Mouse (Mus musculus) MEL (cell line): ENCODE results near the gene Klk7. TPM values are rescaled to one million over a fixed set of nuclear protein-coding genes. Genes with fewer than 3 reads are reported as not detected.

Experiments
- DNase-seq: peaks from one replicate; pipeline ENCODE4 v3.0.0; 2011; ENCODE audit warnings: low read depth, low spot score
- H3K27ac ChIP-seq: 2 replicates; pipeline ENCODE4 v1.5.1; 2012; ENCODE audit warnings: low read depth, mild to moderate bottlenecking, control low read depth, low read length, moderate library complexity; ENCODE audit not compliant: control insufficient read depth
- H3K27me3 ChIP-seq, 2 experiments: fragments of 150-350 bp in 1 of 2; sonication (generic) in 1 of 2; 2 replicates each; pipeline ENCODE4 v1.6.1; 2012; ENCODE audit warnings: low read length in 2 of 2, mild to moderate bottlenecking in 2 of 2, improper control_type of control experiment in 1 of 2, moderate library complexity in 1 of 2; ENCODE audit not compliant: insufficient read depth in 2 of 2, control insufficient read depth in 1 of 2
- H3K36me3 ChIP-seq, 2 experiments: 2 replicates each; pipeline ENCODE4 v1.6.1; 2012 to 2014; ENCODE audit warnings: low read length in 2 of 2, improper control_type of control experiment in 1 of 2, inconsistent platforms in 1 of 2, mild to moderate bottlenecking in 1 of 2; ENCODE audit not compliant: insufficient read depth in 2 of 2, control insufficient read depth in 1 of 2
- H3K4me1 ChIP-seq, 2 experiments: fragments of 150-350 bp in 1 of 2; sonication (generic) in 1 of 2; 2 replicates each; pipeline ENCODE4 v1.6.1; 2012; ENCODE audit warnings: low read length in 2 of 2, improper control_type of control experiment in 1 of 2, mild to moderate bottlenecking in 1 of 2; ENCODE audit not compliant: insufficient read depth in 2 of 2, control insufficient read depth in 1 of 2
- H3K4me3 ChIP-seq, 2 experiments: fragments of 150-350 bp in 1 of 2; sonication (generic) in 1 of 2; 2 replicates each; pipeline ENCODE4 v1.5.1; 2012; ENCODE audit warnings: low read depth in 2 of 2, low read length in 2 of 2, mild to moderate bottlenecking in 2 of 2, moderate library complexity in 2 of 2, control low read depth in 1 of 2, improper control_type of control experiment in 1 of 2; ENCODE audit not compliant: control insufficient read depth in 1 of 2, insufficient read depth in 1 of 2
- H3K79me2 ChIP-seq: 2 replicates; pipeline ENCODE4 v1.6.1; 2012; ENCODE audit warnings: mild to moderate bottlenecking, low read length, moderate library complexity; ENCODE audit not compliant: control insufficient read depth, poor library complexity, insufficient read depth
- H3K9ac ChIP-seq: 2 replicates; pipeline ENCODE4 v1.6.1; 2012; ENCODE audit warnings: low read depth, mild to moderate bottlenecking, control low read depth, low read length, moderate library complexity; ENCODE audit not compliant: control insufficient read depth, poor library complexity, severe bottlenecking
- H3K9me3 ChIP-seq: fragments of 150-350 bp; sonication (generic); replicated peaks from 2 replicates; pipeline ENCODE4 v1.6.1; 2012; ENCODE audit warnings: mild to moderate bottlenecking, low read length, improper control_type of control experiment, moderate library complexity; ENCODE audit not compliant: insufficient read depth
- CTCF ChIP-seq, 3 experiments: IDR thresholded peaks in 2 of 3; conservative IDR thresholded peaks in 1 of 3; 2 replicates each; pipeline ENCODE4 v1.5.1; 2011 to 2012; ENCODE audit warnings: low read length in 3 of 3, low read depth in 2 of 3, mild to moderate bottlenecking in 2 of 3, improper control_type of control experiment in 1 of 3, inconsistent platforms in 1 of 3, mixed read lengths in 1 of 3, moderate library complexity in 1 of 3; ENCODE audit not compliant: control insufficient read depth in 1 of 3, insufficient read depth in 1 of 3, poor library complexity in 1 of 3, severe bottlenecking in 1 of 3
- E2F4 ChIP-seq: IDR thresholded peaks from 2 replicates; pipeline ENCODE4 v1.6.1; 2011; ENCODE audit warnings: low read depth, low read length, improper control_type of control experiment, borderline replicate concordance
- GABPA ChIP-seq: IDR thresholded peaks from 2 replicates; pipeline ENCODE4 v1.6.1; 2012; ENCODE audit warnings: low read depth, mild to moderate bottlenecking, inconsistent platforms, low read length, improper control_type of control experiment, moderate library complexity
- HCFC1 ChIP-seq: IDR thresholded peaks from 2 replicates; pipeline ENCODE4 v1.6.1; 2012; ENCODE audit warnings: low read depth, mild to moderate bottlenecking, inconsistent platforms, low read length, improper control_type of control experiment, moderate library complexity
- JUND ChIP-seq: IDR thresholded peaks from 2 replicates; pipeline ENCODE4 v1.6.1; 2011; ENCODE audit warnings: low read depth, mild to moderate bottlenecking, improper control_type of control experiment, low read length
- MAFK ChIP-seq: IDR thresholded peaks from 2 replicates; pipeline ENCODE4 v1.6.1; 2011; ENCODE audit warnings: low read depth, mild to moderate bottlenecking, low read length, improper control_type of control experiment, borderline replicate concordance
- MAX ChIP-seq: IDR thresholded peaks from 2 replicates; pipeline ENCODE4 v1.6.1; 2011; ENCODE audit warnings: low read length, improper control_type of control experiment
- MEF2A ChIP-seq: IDR thresholded peaks from 2 replicates; pipeline ENCODE4 v1.6.1; 2014; ENCODE audit warnings: low read depth, mild to moderate bottlenecking, inconsistent platforms, low read length, improper control_type of control experiment; ENCODE audit not compliant: poor library complexity, insufficient replicate concordance, severe bottlenecking; ENCODE audit errors: extremely low read depth
- MXI1 ChIP-seq: IDR thresholded peaks from 2 replicates; pipeline ENCODE4 v1.6.1; 2011; ENCODE audit warnings: mild to moderate bottlenecking, low read depth, low read length, improper control_type of control experiment
- MYC ChIP-seq: IDR thresholded peaks from 2 replicates; pipeline ENCODE4 v1.6.1; 2011; ENCODE audit warnings: low read depth, mild to moderate bottlenecking, low read length, improper control_type of control experiment, moderate library complexity
- NELFE ChIP-seq: IDR thresholded peaks from 2 replicates; pipeline ENCODE4 v1.6.1; 2011; ENCODE audit warnings: low read depth, low read length, improper control_type of control experiment
- RAD21 ChIP-seq: IDR thresholded peaks from 2 replicates; pipeline ENCODE4 v1.6.1; 2011; ENCODE audit warnings: mild to moderate bottlenecking, low read depth, low read length, improper control_type of control experiment
- RCOR1 ChIP-seq: IDR thresholded peaks from 2 replicates; pipeline ENCODE4 v1.6.1; 2012; ENCODE audit warnings: low read depth, mild to moderate bottlenecking, inconsistent platforms, low read length, improper control_type of control experiment
- SIN3A ChIP-seq: IDR thresholded peaks from 2 replicates; pipeline ENCODE4 v1.6.1; 2012; ENCODE audit warnings: low read length, improper control_type of control experiment, inconsistent platforms
- TAL1 ChIP-seq: IDR thresholded peaks from 2 replicates; pipeline ENCODE4 v1.6.1; 2012; ENCODE audit warnings: mild to moderate bottlenecking, inconsistent platforms, low read length, moderate library complexity, mixed read lengths
- TCF12 ChIP-seq: IDR thresholded peaks from 2 replicates; pipeline ENCODE4 v1.6.1; 2014; ENCODE audit warnings: low read depth, mild to moderate bottlenecking, inconsistent platforms, low read length, improper control_type of control experiment, moderate library complexity
- UBTF ChIP-seq: IDR thresholded peaks from 2 replicates; pipeline ENCODE4 v1.6.1; 2012; ENCODE audit warnings: low read depth, mild to moderate bottlenecking, inconsistent platforms, low read length, improper control_type of control experiment, moderate library complexity, borderline replicate concordance; ENCODE audit not compliant: insufficient read depth
- USF1 ChIP-seq: IDR thresholded peaks from 2 replicates; pipeline ENCODE4 v1.6.1; 2014; ENCODE audit warnings: low read depth, mild to moderate bottlenecking, inconsistent platforms, low read length, improper control_type of control experiment, moderate library complexity
- USF2 ChIP-seq, 2 experiments: IDR thresholded peaks; 2 replicates each; pipeline ENCODE4 v1.6.1; 2011 to 2012; ENCODE audit warnings: improper control_type of control experiment in 2 of 2, low read length in 2 of 2, borderline replicate concordance in 1 of 2, inconsistent platforms in 1 of 2, low read depth in 1 of 2, mild to moderate bottlenecking in 1 of 2; ENCODE audit not compliant: insufficient read depth in 1 of 2
- ZC3H11A ChIP-seq: IDR thresholded peaks from 2 replicates; pipeline ENCODE4 v1.6.1; 2012; ENCODE audit warnings: low read depth, mild to moderate bottlenecking, inconsistent platforms, low read length, improper control_type of control experiment
- ZKSCAN1 ChIP-seq: IDR thresholded peaks from 2 replicates; pipeline ENCODE4 v1.6.1; 2012; ENCODE audit warnings: low read depth, mild to moderate bottlenecking, inconsistent platforms, low read length, improper control_type of control experiment, moderate library complexity
- polyA plus RNA-seq, 2 experiments: library from polyadenylated mRNA; stranded (reverse) in 1 of 2; unstranded in 1 of 2; fragments of >175 nt in 1 of 2; fragments of >200 nt in 1 of 2; gene quantifications; 2 replicates each; pipeline versions ENCODE4 v1.2.1 to v1.2.4; 2012; ENCODE audit warnings: low replicate concordance in 2 of 2, low read depth in 1 of 2; ENCODE audit not compliant: insufficient read length in 2 of 2, insufficient read depth in 1 of 2, missing spikeins in 1 of 2
- total RNA-seq: library from RNA; depleted of rRNA; stranded (reverse); fragments of 300-350 nt; gene quantifications from 2 replicates; pipeline ENCODE4 v1.2.3, GENCODE M21; 2012

The Klk7 gene
- total and polyA plus RNA-seq, 3 experiments, result not detected

DNA sequence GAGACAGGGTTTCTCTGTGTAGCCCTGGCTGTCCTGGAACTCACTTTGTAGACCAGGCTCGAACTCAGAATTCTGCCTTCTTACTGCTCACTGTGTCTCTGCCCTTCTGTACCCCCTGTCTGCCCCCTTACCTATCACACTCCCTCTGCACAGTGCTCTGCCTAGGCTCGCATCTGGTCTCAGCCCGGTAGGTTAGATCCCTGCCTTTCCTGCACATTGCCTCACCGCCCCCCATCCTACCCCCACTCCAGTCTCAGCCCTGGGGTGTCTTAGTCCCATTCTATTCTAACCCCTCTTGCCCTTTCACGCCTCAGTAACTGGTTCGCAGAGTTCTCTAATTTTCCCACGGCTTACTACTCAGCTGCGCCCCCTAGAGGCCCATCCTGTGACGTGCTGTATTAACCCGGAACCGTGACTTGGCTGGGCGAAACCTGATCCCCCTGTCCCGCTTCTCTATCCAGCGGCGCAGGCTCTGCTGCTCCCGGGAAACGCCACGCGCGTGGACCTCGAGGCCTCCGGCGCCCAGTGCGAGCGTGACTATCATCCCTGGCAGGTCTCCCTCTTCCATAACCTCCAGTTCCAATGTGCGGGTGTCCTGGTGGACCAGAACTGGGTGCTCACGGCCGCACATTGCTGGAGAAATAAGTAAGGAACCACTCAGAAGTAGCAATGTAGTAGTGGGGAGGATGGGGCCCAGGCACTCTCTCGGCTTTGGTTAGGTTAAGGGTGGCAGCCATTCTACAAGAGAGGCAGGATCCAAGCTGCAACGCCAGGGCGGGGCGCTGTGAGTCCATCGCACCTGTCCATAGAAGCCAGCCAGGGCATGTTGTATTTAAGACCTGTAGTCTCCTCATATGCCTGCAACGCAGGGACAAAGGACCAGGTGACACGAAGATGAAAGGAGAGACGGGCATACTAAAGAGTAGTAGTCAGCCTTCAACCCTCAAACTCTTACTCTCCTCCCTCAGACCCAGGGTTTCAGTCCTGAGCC is 28.5 kb upstream of the Klk7 start:
- H3K27me3 ChIP-seq, result no peaks in the 10 kb centered on the region; a peak in 1 of 4 replicates
- H3K4me1 ChIP-seq, result no peaks in the 10 kb centered on the region
- no peak for DNase-seq
- H3K27ac ChIP-seq, result no peak overlapping the region
- H3K9me3 ChIP-seq, result no peaks in the 10 kb centered on the region
- no peaks in the 10 kb centered on the region for H3K36me3 ChIP-seq
- H3K4me3 ChIP-seq, result no peak overlapping the region
- TF ChIP-seq MAX (no peak), UBTF (no peak), CTCF (IDR thresholded peaks at IDR 0.05 in 2 of 3, conservative IDR thresholded peaks at IDR 0.05 in 1 of 3; ENCODE audit: control insufficient read depth in 1 of 3, insufficient read depth in 1 of 3, low read depth in 2 of 3, low read length in 3 of 3, poor library complexity in 1 of 3, severe bottlenecking in 1 of 3) (peak in 1 of 3 experiments; percentile 23; a peak in 1 of 6 replicates)
- H3K9ac ChIP-seq, result no peak overlapping the region
- no peaks in the 10 kb centered on the region for H3K79me2 ChIP-seq

DNA sequence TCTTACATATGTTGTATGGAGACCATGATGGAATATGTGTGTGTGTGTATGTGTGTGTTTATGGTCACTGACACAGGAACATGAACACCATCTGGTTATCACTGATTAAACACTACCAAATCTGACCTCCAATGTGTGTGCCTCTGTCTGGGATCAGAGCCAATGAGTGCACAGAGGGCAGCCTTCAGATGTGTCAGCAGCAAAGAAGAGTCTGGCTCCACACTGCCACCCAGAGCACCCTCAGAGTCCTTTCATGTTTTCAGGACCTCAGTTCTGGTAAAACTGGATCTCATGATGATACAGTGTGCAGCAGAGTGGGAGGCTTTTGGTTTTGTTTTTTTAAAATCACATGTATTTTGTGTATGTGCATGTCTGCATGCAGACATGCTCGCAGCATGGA is 25.8 kb upstream of the Klk7 start:
- Histone ChIP-seq H3K79me2 (no peaks in the 10 kb centered on the region), H3K9ac (no peak overlapping the region), H3K27ac (no peak overlapping the region), H3K4me1 (no peaks in the 10 kb centered on the region), H3K36me3 (no peaks in the 10 kb centered on the region), H3K27me3 (no peaks in the 10 kb centered on the region; a peak in 1 of 4 replicates), H3K4me3 (no peak overlapping the region), H3K9me3 (no peaks in the 10 kb centered on the region)
- no peak for DNase-seq
- no peak for TF ChIP-seq SIN3A

DNA sequence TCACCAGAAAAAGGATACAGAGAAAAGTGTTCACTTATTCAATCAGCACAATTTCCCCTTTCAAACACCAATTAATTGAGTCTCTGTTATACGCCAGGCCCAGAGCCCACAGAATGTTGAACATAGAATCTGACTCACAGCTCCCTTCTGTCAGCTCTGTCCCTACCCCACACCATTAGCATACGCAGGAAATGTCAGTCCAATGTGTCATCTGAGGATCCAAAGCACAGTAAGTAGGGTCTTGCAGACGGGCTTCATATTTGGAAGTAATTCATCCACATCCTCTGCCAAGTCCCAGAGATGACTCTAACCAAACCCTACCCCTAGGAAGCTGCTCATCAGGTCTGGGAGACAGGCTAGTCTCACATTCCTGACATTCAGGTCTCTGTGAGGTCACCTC is 23.0 kb upstream of the Klk7 start:
- Histone ChIP-seq H3K9ac (no peak overlapping the region), H3K27me3 (no peaks in the 10 kb centered on the region), H3K4me1 (no peaks in the 10 kb centered on the region), H3K27ac (no peak overlapping the region), H3K4me3 (no peak overlapping the region), H3K79me2 (no peaks in the 10 kb centered on the region), H3K36me3 (no peaks in the 10 kb centered on the region), H3K9me3 (no peaks in the 10 kb centered on the region)
- TF ChIP-seq RCOR1 (no peak), E2F4 (no peak), USF2 (IDR thresholded peaks at IDR 0.05; ENCODE audit: borderline replicate concordance in 1 of 2, insufficient read depth in 1 of 2, low read depth in 1 of 2, low read length in 2 of 2) (no peak), JUND (no peak), USF1 (no peak), MYC (no peak), GABPA (no peak), HCFC1 (no peak), MEF2A (no peak), CTCF (IDR thresholded peaks at IDR 0.05 in 2 of 3, conservative IDR thresholded peaks at IDR 0.05 in 1 of 3; ENCODE audit: control insufficient read depth in 1 of 3, insufficient read depth in 1 of 3, low read depth in 2 of 3, low read length in 3 of 3, poor library complexity in 1 of 3, severe bottlenecking in 1 of 3) (no peak), NELFE (no peak), TCF12 (no peak), RAD21 (no peak), MAFK (no peak), ZC3H11A (no peak), TAL1 (no peak), MXI1 (no peak), ZKSCAN1 (no peak)
- no peak for DNase-seq
